Comparison of ENCODE assay signal across 27 mouse cellular contexts in the genomic region with DNA sequence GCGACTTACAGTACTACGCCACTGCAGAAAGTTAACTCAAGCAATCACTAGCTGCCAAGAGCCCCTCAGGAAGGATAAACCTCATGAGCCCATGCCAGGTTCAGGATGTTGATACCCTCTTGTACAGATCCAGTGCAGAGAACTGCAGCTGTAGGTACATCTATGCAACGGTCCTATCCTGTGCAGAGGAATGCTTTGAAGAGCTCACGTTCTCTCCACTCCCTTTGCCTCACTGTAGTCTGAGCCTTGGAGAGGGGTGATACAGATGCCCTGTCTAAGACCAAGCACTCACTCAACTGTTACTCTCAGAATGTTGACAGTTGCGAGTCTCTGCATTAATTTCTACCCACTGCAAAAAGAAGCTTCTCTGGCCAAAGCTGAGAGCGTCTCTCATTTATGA. TPM values are rescaled to one million over a fixed set of nuclear protein-coding genes. Genes with fewer than 3 reads are reported as not detected.
DNase-seq lines count a peak whose midpoint lies in the region; ATAC-seq and TF ChIP-seq lines count a peak whose summit lies in the region.
"Had no signal": no experiment of that assay in that cellular context is flagged by ENCODE, and none has a peak within 500 bp of the region (broad histone marks: within the 10 kb centered on the region; RNA-seq: fewer than 3 reads in every experiment).

No protein-coding gene starts in this region.

- no peaks in the 10 kb centered on the region for H3K27me3 ChIP-seq in heart, embryonic 10.5 days (ENCODE audit: insufficient read depth, poor library complexity, severe bottlenecking)
- H3K27me3 ChIP-seq in kidney, embryonic 16.5 days (ENCODE audit: insufficient read depth, low read length) = no peaks in the 10 kb centered on the region
- no peaks in the 10 kb centered on the region for H3K27me3 ChIP-seq in midbrain, embryonic 12.5 days
- H3K27me3 ChIP-seq in midbrain, postnatal 0 days (ENCODE audit: insufficient read depth, low read length) = no peaks in the 10 kb centered on the region
- H3K27me3 ChIP-seq in midbrain, embryonic 16.5 days (ENCODE audit: control insufficient read depth, insufficient read depth, low read depth, low read length) = no peaks in the 10 kb centered on the region
- no peaks in the 10 kb centered on the region for H3K27me3 ChIP-seq in midbrain, embryonic 10.5 days (ENCODE audit: low read depth, poor library complexity, severe bottlenecking)
- H3K27me3 ChIP-seq: embryonic facial prominence, embryonic 13.5 days; embryonic facial prominence, embryonic 15.5 days; forebrain, embryonic 13.5 days; forebrain, embryonic 15.5 days had no signal

- no peak overlapping the region for H3K27ac ChIP-seq in heart, embryonic 10.5 days
- H3K27ac ChIP-seq in kidney, embryonic 16.5 days (ENCODE audit: low read length) = no peak overlapping the region
- H3K27ac ChIP-seq in midbrain, embryonic 12.5 days (replicated peaks) = no peak overlapping the region
- H3K27ac ChIP-seq in midbrain, postnatal 0 days (ENCODE audit: low read depth, low read length) = no peak overlapping the region
- H3K27ac ChIP-seq in midbrain, embryonic 16.5 days (ENCODE audit: low read length) = no peak overlapping the region
- H3K27ac ChIP-seq in midbrain, embryonic 10.5 days (replicated peaks) = no peak overlapping the region
- H3K27ac ChIP-seq: embryonic facial prominence, embryonic 13.5 days; embryonic facial prominence, embryonic 15.5 days; forebrain, embryonic 13.5 days had no signal

- H3K4me1 ChIP-seq in heart, embryonic 10.5 days = no peaks in the 10 kb centered on the region
- no peaks in the 10 kb centered on the region for H3K4me1 ChIP-seq in kidney, embryonic 16.5 days (ENCODE audit: insufficient read depth, low read length)
- peaks cover 7% of the 10 kb centered on the region; the same call in 1 of the 2 replicates for H3K4me1 ChIP-seq in midbrain, embryonic 12.5 days
- no peaks in the 10 kb centered on the region for H3K4me1 ChIP-seq in midbrain, postnatal 0 days (ENCODE audit: insufficient read depth, low read length)
- H3K4me1 ChIP-seq in midbrain, embryonic 16.5 days (ENCODE audit: control insufficient read depth, insufficient read depth, low read length) = no peaks in the 10 kb centered on the region
- H3K4me1 ChIP-seq in midbrain, embryonic 10.5 days = peaks cover 13% of the 10 kb centered on the region
- H3K4me1 ChIP-seq: embryonic facial prominence, embryonic 13.5 days; embryonic facial prominence, embryonic 15.5 days had no signal

- peak; percentile 46 for DNase-seq in heart, embryonic 10.5 days (ENCODE audit: low spot score)
- DNase-seq in heart, postnatal 25 days (ENCODE audit: low spot score) = no peak
- no peak for DNase-seq in kidney, postnatal 14 days
- DNase-seq in midbrain, postnatal 0 days (ENCODE audit: low spot score) = no peak
- no peak for DNase-seq in midbrain, embryonic 10.5 days (ENCODE audit: low spot score)
- DNase-seq: adrenal gland, adult 2 months; adrenal gland, postnatal 10 days; adrenal gland, postnatal 25 days; cerebellum, adult 11 months; cerebellum, adult 18-20 months; cerebellum, adult 8-10 months; cerebellum, adult 9-11 months; cerebellum, postnatal 14 days; cerebellum, postnatal 36 days; embryo, embryonic 11 days had no signal

- 0 out of 2 replicates have a peak, but pooled peaks have one; percentile 9 for ATAC-seq in kidney, embryonic 16.5 days (ENCODE audit: low FRiP score, low TSS enrichment)
- ATAC-seq in midbrain, embryonic 12.5 days (ENCODE audit: low FRiP score, low read depth) = peak; percentile 41; the same call in 1 of the 2 replicates
- no peak for ATAC-seq in midbrain, postnatal 0 days (ENCODE audit: low FRiP score)
- ATAC-seq in midbrain, embryonic 16.5 days = 0 out of 2 replicates have a peak, but pooled peaks have one; percentile 21

- no peak for TF ChIP-seq CTCF in midbrain, postnatal 0 days (IDR thresholded peaks at IDR 0.05)

- intact Hi-C loops in heart, postnatal 25 days (cut with DNase I) = no loop called here

- 83% methylated on average over 6 of the region's 6 CpGs for WGBS in heart, embryonic 10.5 days
- 81% methylated on average over 6 of the region's 6 CpGs for WGBS in kidney, embryonic 16.5 days
- 90% methylated on average over 6 of the region's 6 CpGs for WGBS in midbrain, embryonic 12.5 days
- WGBS in midbrain, postnatal 0 days = 93% methylated on average over 6 of the region's 6 CpGs
- 91% methylated on average over 6 of the region's 6 CpGs for WGBS in midbrain, embryonic 16.5 days
- 89% methylated on average over 6 of the region's 6 CpGs for WGBS in midbrain, embryonic 10.5 days

- H3K4me2 ChIP-seq in kidney, embryonic 16.5 days (replicated peaks; ENCODE audit: low read depth, low read length) = no peak overlapping the region
- H3K4me2 ChIP-seq in midbrain, embryonic 12.5 days (replicated peaks) = no peak overlapping the region
- no peak overlapping the region for H3K4me2 ChIP-seq in midbrain, postnatal 0 days (ENCODE audit: low read depth, low read length, poor library complexity, severe bottlenecking)
- no peak overlapping the region for H3K4me2 ChIP-seq in midbrain, embryonic 16.5 days (ENCODE audit: low read length)
- H3K4me2 ChIP-seq: embryonic facial prominence, embryonic 13.5 days; embryonic facial prominence, embryonic 15.5 days had no signal

- H3K36me3 ChIP-seq in heart, embryonic 10.5 days = no peaks in the 10 kb centered on the region
- H3K36me3 ChIP-seq in kidney, embryonic 16.5 days (ENCODE audit: insufficient read depth, low read length) = no peaks in the 10 kb centered on the region
- H3K36me3 ChIP-seq in midbrain, embryonic 12.5 days = no peaks in the 10 kb centered on the region
- H3K36me3 ChIP-seq in midbrain, postnatal 0 days (ENCODE audit: insufficient read depth, low read length) = no peaks in the 10 kb centered on the region
- H3K36me3 ChIP-seq in midbrain, embryonic 16.5 days (ENCODE audit: control insufficient read depth, insufficient read depth, low read length) = no peaks in the 10 kb centered on the region
- no peaks in the 10 kb centered on the region for H3K36me3 ChIP-seq in midbrain, embryonic 10.5 days
- H3K36me3 ChIP-seq: embryonic facial prominence, embryonic 13.5 days; embryonic facial prominence, embryonic 15.5 days; forebrain, embryonic 15.5 days had no signal

- H3K4me3 ChIP-seq in heart, embryonic 10.5 days = no peak overlapping the region
- H3K4me3 ChIP-seq in kidney, embryonic 16.5 days (ENCODE audit: low read length) = no peak overlapping the region
- H3K4me3 ChIP-seq in midbrain, embryonic 12.5 days = no peak overlapping the region
- no peak overlapping the region for H3K4me3 ChIP-seq in midbrain, postnatal 0 days (ENCODE audit: low read depth, low read length)
- no peak overlapping the region for H3K4me3 ChIP-seq in midbrain, embryonic 16.5 days (ENCODE audit: low read depth, low read length)
- H3K4me3 ChIP-seq in midbrain, embryonic 10.5 days = no peak overlapping the region
- H3K4me3 ChIP-seq: embryonic facial prominence, embryonic 13.5 days; embryonic facial prominence, embryonic 15.5 days; erythroblast, embryonic 14.5 days; forebrain, embryonic 13.5 days; forebrain, embryonic 15.5 days had no signal

- H3K9ac ChIP-seq in kidney, embryonic 16.5 days (replicated peaks; ENCODE audit: low read length) = no peak overlapping the region
- no peak overlapping the region for H3K9ac ChIP-seq in midbrain, embryonic 12.5 days (replicated peaks)
- H3K9ac ChIP-seq in midbrain, postnatal 0 days (replicated peaks; ENCODE audit: low read length, poor library complexity, severe bottlenecking) = no peak overlapping the region
- H3K9ac ChIP-seq in midbrain, embryonic 16.5 days (ENCODE audit: low read depth, low read length) = no peak overlapping the region
- H3K9ac ChIP-seq: embryonic facial prominence, embryonic 13.5 days; embryonic facial prominence, embryonic 15.5 days; forebrain, embryonic 13.5 days; forebrain, embryonic 15.5 days had no signal

- no peaks in the 10 kb centered on the region for H3K9me3 ChIP-seq in heart, embryonic 10.5 days
- H3K9me3 ChIP-seq in kidney, embryonic 16.5 days (ENCODE audit: low read length) = no peaks in the 10 kb centered on the region
- no peaks in the 10 kb centered on the region for H3K9me3 ChIP-seq in midbrain, embryonic 12.5 days
- H3K9me3 ChIP-seq in midbrain, postnatal 0 days (ENCODE audit: low read length) = no peaks in the 10 kb centered on the region
- no peaks in the 10 kb centered on the region for H3K9me3 ChIP-seq in midbrain, embryonic 16.5 days (replicated peaks; ENCODE audit: control insufficient read depth, low read length, poor library complexity, severe bottlenecking)
- no peaks in the 10 kb centered on the region for H3K9me3 ChIP-seq in midbrain, embryonic 10.5 days (replicated peaks)
- H3K9me3 ChIP-seq: embryonic facial prominence, embryonic 13.5 days; embryonic facial prominence, embryonic 15.5 days; forebrain, embryonic 13.5 days; forebrain, embryonic 15.5 days had no signal

RNA-seq across cellular contexts. Expression of gene Nfia, which starts 49.2 kb away (rescaled TPM):
- polyA plus RNA-seq in heart, embryonic 10.5 days (2016; fragmentation: Nextera tagmentation; extraction: Ambion mirVana) = 14.4 and 19.6 TPM in 2 replicates
- 100 to 1,000 TPM; 134 to 149 TPM for total RNA-seq in heart, postnatal 25 days (2021)
- polyA plus RNA-seq in kidney, embryonic 16.5 days (2015; fragmentation: Nextera tagmentation; extraction: Ambion mirVana) = 19.9 and 25.0 TPM in 2 replicates
- polyA plus RNA-seq in midbrain, embryonic 12.5 days (2016; fragmentation: Nextera tagmentation; extraction: Ambion mirVana) = 28.5 and 28.6 TPM in 2 replicates
- total RNA-seq in midbrain, postnatal 0 days (2014; rRNA removed) = 45.9 and 51.7 TPM in 2 replicates
- 29.9 and 35.7 TPM in 2 replicates for polyA plus RNA-seq in midbrain, postnatal 0 days (2015; fragmentation: Nextera tagmentation; extraction: Ambion mirVana)
- 25.8 and 26.6 TPM in 2 replicates for polyA plus RNA-seq in midbrain, embryonic 16.5 days (2015; fragmentation: Nextera tagmentation; extraction: Ambion mirVana)
- 5.9 and 13.3 TPM in 2 replicates for polyA plus RNA-seq in midbrain, embryonic 10.5 days (2016; fragmentation: Nextera tagmentation; extraction: Ambion mirVana)

RNA-seq across cellular contexts. Expression of gene E130114P18Rik, which starts 54.5 kb away (rescaled TPM):
- 0.33 and 1.1 TPM in 2 replicates for polyA plus RNA-seq in heart, embryonic 10.5 days (2016; fragmentation: Nextera tagmentation; extraction: Ambion mirVana)
- not detected for total RNA-seq in heart, postnatal 25 days (2021)
- 0.54 and 0.58 TPM in 2 replicates for polyA plus RNA-seq in kidney, embryonic 16.5 days (2015; fragmentation: Nextera tagmentation; extraction: Ambion mirVana)
- polyA plus RNA-seq in midbrain, embryonic 12.5 days (2016; fragmentation: Nextera tagmentation; extraction: Ambion mirVana) = 11.5 and 16.5 TPM in 2 replicates
- total RNA-seq in midbrain, postnatal 0 days (2014; rRNA removed) = 8.4 and 13.5 TPM in 2 replicates
- polyA plus RNA-seq in midbrain, postnatal 0 days (2015; fragmentation: Nextera tagmentation; extraction: Ambion mirVana) = 13.7 and 16.2 TPM in 2 replicates
- 11.6 and 12.1 TPM in 2 replicates for polyA plus RNA-seq in midbrain, embryonic 16.5 days (2015; fragmentation: Nextera tagmentation; extraction: Ambion mirVana)
- polyA plus RNA-seq in midbrain, embryonic 10.5 days (2016; fragmentation: Nextera tagmentation; extraction: Ambion mirVana) = 2.7 and 3.9 TPM in 2 replicates
- total RNA-seq: adrenal gland, adult 2 months; common myeloid progenitor, adult 5-6 weeks; ES-E14; MEL had no signal
- polyA plus RNA-seq: C2C12; erythroblast, embryonic 14.5 days had no signal
